Mouse (Mus musculus) liver, adult (tissue): ENCODE data around the gene Asb3.

Source experiments
- GATA4 ChIP-seq: IDR thresholded peaks from 2 replicates; pipeline ENCODE4 v1.6.1; 2014; ENCODE audit warnings: mild to moderate bottlenecking, low read length; ENCODE audit not compliant: insufficient replicate concordance

The Asb3 gene

GRCm38 (mm10) chr11:30885171-30885871 lies at the start of gene Asb3, which contains the start of gene Gpr75:
Asb3 (plus strand) TSS chr11:30885416.
Gpr75 (plus strand) TSS chr11:30885358.
- TF ChIP-seq GATA4: no peak

- TF ChIP-seq GATA4: no peak
These were observed 46.4 kb upstream of the Asb3 start for GRCm38 (mm10) chr11:30838793-30839192.

GRCm38 (mm10) chr11:30844355-30844754 lies 40.9 kb upstream of the Asb3 start:
- TF ChIP-seq GATA4: no peak

- TF ChIP-seq GATA4: no peak
These were observed 12.8 kb upstream of the Asb3 start for GRCm38 (mm10) chr11:30872425-30872824.

- no peak for TF ChIP-seq GATA4
These were observed 2.9 kb downstream of the Asb3 start for GRCm38 (mm10) chr11:30888153-30888552.

- no peak for TF ChIP-seq GATA4
These were observed 11.0 kb downstream of the Asb3 start for GRCm38 (mm10) chr11:30896201-30896600.

GRCm38 (mm10) chr11:30899312-30899711 lies 14.1 kb downstream of the Asb3 start:
- TF ChIP-seq GATA4: no peak

GRCm38 (mm10) chr11:30912311-30912710 lies 27.1 kb downstream of the Asb3 start:
- TF ChIP-seq GATA4: no peak

GRCm38 (mm10) chr11:30920641-30921040 lies 35.4 kb downstream of the Asb3 start:
- TF ChIP-seq GATA4: no peak

- TF ChIP-seq GATA4: no peak
These were observed 38.1 kb downstream of the Asb3 start for GRCm38 (mm10) chr11:30923283-30923682.

- no peak for TF ChIP-seq GATA4
These were observed 42.9 kb downstream of the Asb3 start for GRCm38 (mm10) chr11:30928079-30928478.

- no peak for TF ChIP-seq GATA4
These were observed 43.3 kb downstream of the Asb3 start for GRCm38 (mm10) chr11:30928498-30928897.

- no peak for TF ChIP-seq GATA4
These were observed 58.3 kb downstream of the Asb3 start for GRCm38 (mm10) chr11:30943522-30943921.

- no peak for TF ChIP-seq GATA4
These were observed 67.6 kb downstream of the Asb3 start for GRCm38 (mm10) chr11:30952829-30953228.

- no peak for TF ChIP-seq GATA4
These were observed 68.4 kb downstream of the Asb3 start for GRCm38 (mm10) chr11:30953469-30954154.

- no peak; the same call in 1 of the 2 replicates for TF ChIP-seq GATA4
These were observed 69.1 kb downstream of the Asb3 start, which contains the start of gene Erlec1 for GRCm38 (mm10) chr11:30954279-30954725. Erlec1 (minus strand) TSS chr11:30954335.

- no peak for TF ChIP-seq GATA4
These were observed 100.0 kb downstream of the Asb3 start for GRCm38 (mm10) chr11:30985237-30985636.
